Mouse (Mus musculus) kidney, adult 2 months (tissue): ENCODE data around the gene Zfp839. TPM values are rescaled to one million over a fixed set of nuclear protein-coding genes. Genes with fewer than 3 reads are reported as not detected.

Source experiments
- DNase-seq: peaks from one replicate; pipeline ENCODE4 v3.0.0; 2021
- H3K27ac ChIP-seq: fragments of 200-500 bp; 2 replicates; pipeline ENCODE4 v1.5.1; 2012; ENCODE audit warnings: low read depth, low read length, control low read depth, inconsistent platforms; ENCODE audit not compliant: insufficient read depth
- H3K27me3 ChIP-seq: fragments of 200-500 bp; replicated peaks from 2 replicates; pipeline ENCODE4 v1.6.1; 2012; ENCODE audit warnings: mild to moderate bottlenecking, moderate library complexity, low read length, inconsistent platforms; ENCODE audit not compliant: control insufficient read depth, insufficient read depth
- H3K36me3 ChIP-seq: fragments of 200-500 bp; 2 replicates; pipeline ENCODE4 v1.6.1; 2012; ENCODE audit warnings: mild to moderate bottlenecking, moderate library complexity, low read length, inconsistent platforms; ENCODE audit not compliant: control insufficient read depth, insufficient read depth
- H3K4me1 ChIP-seq: fragments of 200-500 bp; 2 replicates; pipeline ENCODE4 v1.6.1; 2011; ENCODE audit warnings: low read length; ENCODE audit not compliant: control insufficient read depth, insufficient read depth
- H3K4me3 ChIP-seq: fragments of 200-500 bp; 2 replicates; pipeline ENCODE4 v1.5.1; 2011; ENCODE audit warnings: mild to moderate bottlenecking, low read depth, low read length, control low read depth; ENCODE audit not compliant: insufficient read depth
- CTCF ChIP-seq: fragments of 200-500 bp; conservative IDR thresholded peaks from 2 replicates; pipeline ENCODE4 v1.5.1; 2011; ENCODE audit warnings: low read depth, mild to moderate bottlenecking, control low read depth, low read length, moderate library complexity, mixed read lengths; ENCODE audit not compliant: insufficient read depth, insufficient read length
- POLR2A ChIP-seq: fragments of 200-500 bp; IDR thresholded peaks from one replicate; pipeline ENCODE4 v1.6.1; 2011; ENCODE audit warnings: low read depth, low read length, control low read depth
- WGBS: fragments of 180-500 bp; shearing (Covaris S2); methylation state at CpG from one replicate; pipeline ENCODE4 v1.1.7; 2018; 5-methylcytosine and 5-hydroxymethylcytosine counted together
- polyA plus RNA-seq: library from polyadenylated mRNA; depleted of rRNA; stranded (reverse); fragments of >200 nt; gene quantifications from 2 replicates; pipeline ENCODE4 v1.2.3, GENCODE M21; 2012

Zfp839 gene
- polyA plus RNA-seq, 1 experiment: 9.0 TPM

DNA sequence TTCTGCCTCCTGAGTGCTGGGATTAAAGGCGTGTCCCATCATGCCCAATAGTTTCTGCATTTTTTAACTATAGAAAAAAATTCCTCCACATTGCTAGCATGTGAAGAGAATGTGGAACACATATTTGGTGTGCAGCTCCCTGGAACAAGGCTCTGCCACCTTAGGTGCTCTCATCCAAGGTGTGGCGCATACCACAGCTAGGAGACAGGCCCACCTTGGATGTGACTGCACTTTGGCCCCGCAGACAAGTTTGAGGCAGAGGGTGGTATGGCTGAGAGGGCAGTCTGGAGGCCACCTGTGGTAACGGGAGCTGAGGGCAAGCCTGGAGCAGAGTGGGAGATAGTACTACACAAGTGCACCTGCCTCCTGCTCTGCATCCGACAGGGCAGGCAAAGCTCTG lies 41.2 kb upstream of the Zfp839 start:
- WGBS: 54% methylated on average over 5 of the region's 5 CpGs
- H3K4me1 ChIP-seq: no peaks in the 10 kb centered on the region
- no peak overlapping the region for H3K27ac ChIP-seq
- H3K27me3 ChIP-seq: no peaks in the 10 kb centered on the region
- no peaks in the 10 kb centered on the region for H3K36me3 ChIP-seq
- DNase-seq: no peak
- TF ChIP-seq POLR2A: no peak
- TF ChIP-seq CTCF: no peak
- no peak overlapping the region for H3K4me3 ChIP-seq

DNA sequence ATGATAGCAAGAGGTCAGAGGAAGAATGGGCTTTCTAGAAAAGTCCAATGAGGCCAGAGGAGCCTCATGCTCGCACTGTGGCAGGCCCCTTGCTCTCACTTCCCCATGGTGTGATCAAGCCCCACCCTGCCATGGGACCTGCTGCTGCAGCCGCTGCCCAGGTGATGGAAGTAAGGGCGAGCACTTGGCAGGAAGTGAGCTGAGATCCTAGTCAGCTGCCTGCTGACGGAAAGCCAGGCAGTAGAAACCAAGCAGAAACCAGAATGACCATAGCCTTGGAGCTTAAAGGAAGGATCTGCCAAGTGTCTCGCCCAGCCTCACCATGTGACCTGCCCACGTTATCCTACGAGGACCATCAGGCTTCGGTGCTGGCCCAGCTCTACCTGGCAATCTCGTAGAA lies 36.9 kb upstream of the Zfp839 start:
- Histone ChIP-seq H3K27me3 (no peaks in the 10 kb centered on the region), H3K4me1 (no peaks in the 10 kb centered on the region), H3K27ac (no peak overlapping the region), H3K36me3 (no peaks in the 10 kb centered on the region), H3K4me3 (no peak overlapping the region)
- 87% methylated on average over 9 of the region's 9 CpGs for WGBS
- no peak for DNase-seq
- no peak for TF ChIP-seq POLR2A
- TF ChIP-seq CTCF: no peak

DNA sequence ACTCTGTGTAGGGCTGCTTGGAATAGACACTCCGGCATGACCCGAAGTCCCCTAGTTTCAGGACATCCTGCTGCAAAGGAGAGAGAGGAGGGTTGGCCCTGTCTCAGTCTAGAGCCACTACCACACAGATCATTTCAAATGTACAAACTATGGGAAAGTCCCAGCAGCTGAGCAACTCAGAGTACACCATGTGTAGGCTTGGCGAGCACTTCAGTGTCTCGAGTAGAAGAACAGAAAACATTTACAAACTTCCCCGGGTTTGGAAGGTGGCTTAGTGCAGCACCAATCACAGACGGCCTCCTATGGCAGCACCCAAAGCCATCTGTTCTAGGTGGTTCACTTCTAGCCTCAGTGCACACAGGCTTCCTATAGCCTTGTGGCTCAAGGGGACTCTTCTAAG lies 36.4 kb upstream of the Zfp839 start:
- no peaks in the 10 kb centered on the region for H3K4me1 ChIP-seq
- no peak overlapping the region for H3K4me3 ChIP-seq
- no peak for TF ChIP-seq CTCF
- TF ChIP-seq POLR2A: no peak
- 95% methylated on average over 6 of the region's 6 CpGs for WGBS
- DNase-seq: no peak
- H3K36me3 ChIP-seq: no peaks in the 10 kb centered on the region
- no peaks in the 10 kb centered on the region for H3K27me3 ChIP-seq
- H3K27ac ChIP-seq: no peak overlapping the region

- whole genome bisulfite sequencing: 79% methylated on average over 17 of the region's 17 CpGs
- Histone ChIP-seq H3K4me3 (no peak overlapping the region), H3K4me1 (no peaks in the 10 kb centered on the region), H3K36me3 (no peaks in the 10 kb centered on the region), H3K27me3 (no peaks in the 10 kb centered on the region), H3K27ac (no peak overlapping the region)
- TF ChIP-seq CTCF: no peak
- no peak for TF ChIP-seq POLR2A
- DNase-seq: no peak
Observed at GRCm38 (mm10) chr12:110814924-110815323, 35.1 kb upstream of the Zfp839 start.

DNA sequence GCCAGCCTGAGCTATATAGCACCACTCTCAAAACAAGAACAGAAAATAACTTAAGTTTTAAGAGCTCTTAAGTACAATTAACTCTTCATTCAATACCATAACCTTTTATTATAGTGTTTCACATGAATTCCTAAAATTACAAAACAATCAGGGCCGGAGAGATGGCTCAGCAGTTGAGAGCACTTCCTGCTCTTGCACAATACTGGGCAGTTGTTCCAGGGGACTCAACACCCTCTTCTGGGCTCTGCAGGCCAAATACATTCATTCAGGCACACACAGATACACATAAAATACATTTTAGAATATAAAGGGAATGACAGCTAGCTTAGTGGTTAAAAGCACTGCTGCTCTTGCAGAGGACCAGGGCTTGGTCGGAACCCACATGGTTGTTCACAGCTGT lies 33.2 kb upstream of the Zfp839 start:
- no peak for DNase-seq
- 81% methylated on average over 2 of the region's 2 CpGs for WGBS

GRCm38 (mm10) chr12:110819367-110819766 lies 30.7 kb upstream of the Zfp839 start:
- WGBS: 84% methylated on average over 8 of the region's 8 CpGs
- Histone ChIP-seq H3K4me1 (0 out of 2 replicates have a peak, but pooled peaks cover 2% of the 10 kb centered on the region), H3K27me3 (no peaks in the 10 kb centered on the region), H3K27ac (no peak overlapping the region), H3K36me3 (no peaks in the 10 kb centered on the region), H3K4me3 (no peak overlapping the region)
- no peak for TF ChIP-seq CTCF
- TF ChIP-seq POLR2A: no peak
- DNase-seq: no peak

More for the DNA sequence above, 33.2 kb upstream of the Zfp839 start:
- H3K27me3 ChIP-seq: no peaks in the 10 kb centered on the region
- TF ChIP-seq CTCF (no peak), POLR2A (no peak)
- H3K36me3 ChIP-seq: no peaks in the 10 kb centered on the region
- H3K27ac ChIP-seq: no peak overlapping the region
- H3K4me1 ChIP-seq: no peaks in the 10 kb centered on the region
- no peak overlapping the region for H3K4me3 ChIP-seq

GRCm38 (mm10) chr12:110821787-110822186 lies 28.3 kb upstream of the Zfp839 start:
- Histone ChIP-seq H3K36me3 (no peaks in the 10 kb centered on the region), H3K27me3 (no peaks in the 10 kb centered on the region), H3K4me3 (no peak overlapping the region), H3K27ac (no peak overlapping the region), H3K4me1 (0 out of 2 replicates have a peak, but pooled peaks cover 2% of the 10 kb centered on the region)
- no peak for DNase-seq
- TF ChIP-seq POLR2A: no peak
- TF ChIP-seq CTCF: no peak
- WGBS: 75% methylated on average over 2 of the region's 2 CpGs

DNA sequence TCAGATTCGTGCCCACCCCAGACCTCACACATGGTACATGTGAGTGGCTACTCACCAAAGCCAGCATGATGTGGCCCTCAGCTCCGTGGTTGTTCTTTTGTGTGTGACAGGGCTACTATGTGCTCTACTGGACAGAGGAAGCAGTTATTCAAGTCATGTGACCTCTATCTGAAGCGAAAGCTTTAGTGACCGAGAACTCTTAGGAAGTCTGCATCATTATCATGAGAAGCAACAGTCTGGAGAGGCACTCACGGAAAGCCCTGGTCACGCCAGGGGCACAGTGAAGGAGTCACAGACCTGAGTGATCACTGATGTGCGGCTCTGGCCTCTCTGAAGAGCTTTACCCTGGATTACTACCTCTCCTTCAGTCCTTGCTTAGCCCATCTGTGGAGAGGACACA lies 27.7 kb upstream of the Zfp839 start:
- Histone ChIP-seq H3K27ac (no peak overlapping the region), H3K27me3 (no peaks in the 10 kb centered on the region), H3K36me3 (no peaks in the 10 kb centered on the region), H3K4me1 (0 out of 2 replicates have a peak, but pooled peaks cover 2% of the 10 kb centered on the region), H3K4me3 (no peak overlapping the region)
- no peak for TF ChIP-seq CTCF
- no peak for TF ChIP-seq POLR2A
- WGBS: 53% methylated on average over 7 of the region's 7 CpGs
- DNase-seq: no peak
